Mouse (Mus musculus) megakaryocyte, embryonic 14.5 days (primary cell): ENCODE results near the gene Lonrf3. TPM values are rescaled to one million over a fixed set of nuclear protein-coding genes. Genes with fewer than 3 reads are reported as not detected.

ENCODE experiments used
- H3K27me3 ChIP-seq: replicated peaks from 2 replicates; pipeline ENCODE3; 2012; ENCODE audit warnings: inconsistent platforms
- H3K36me3 ChIP-seq: replicated peaks from 2 replicates; pipeline ENCODE3; 2012; ENCODE audit warnings: low read length, inconsistent platforms, mixed read lengths
- H3K4me1 ChIP-seq: 2 replicates; pipeline ENCODE4 v1.6.1; 2012; ENCODE audit warnings: inconsistent platforms
- H3K4me3 ChIP-seq: replicated peaks from 2 replicates; pipeline ENCODE3; 2012; ENCODE audit warnings: moderate library complexity, mild to moderate bottlenecking, inconsistent platforms
- H3K9me3 ChIP-seq: 2 replicates; pipeline ENCODE4 v1.6.1; 2012; ENCODE audit warnings: inconsistent platforms
- FLI1 ChIP-seq: IDR thresholded peaks from 2 replicates; pipeline ENCODE4 v1.6.1; 2012; ENCODE audit warnings: low read length, inconsistent platforms, mixed read lengths
- GATA1 ChIP-seq: IDR thresholded peaks from 3 replicates; pipeline ENCODE4 v1.6.1; 2012; ENCODE audit warnings: mixed read lengths, low read length, inconsistent platforms, borderline replicate concordance
- polyA plus RNA-seq: library from polyadenylated mRNA; stranded (reverse); fragments of >175 nt; gene quantifications from 2 replicates; pipeline ENCODE4 v1.2.3, GENCODE M21; 2012; ENCODE audit warnings: low replicate concordance; ENCODE audit not compliant: insufficient read depth

The Lonrf3 gene
- polyA plus RNA-seq, result 1.1 TPM in 1 of 2 replicates, not detected in the other

DNA sequence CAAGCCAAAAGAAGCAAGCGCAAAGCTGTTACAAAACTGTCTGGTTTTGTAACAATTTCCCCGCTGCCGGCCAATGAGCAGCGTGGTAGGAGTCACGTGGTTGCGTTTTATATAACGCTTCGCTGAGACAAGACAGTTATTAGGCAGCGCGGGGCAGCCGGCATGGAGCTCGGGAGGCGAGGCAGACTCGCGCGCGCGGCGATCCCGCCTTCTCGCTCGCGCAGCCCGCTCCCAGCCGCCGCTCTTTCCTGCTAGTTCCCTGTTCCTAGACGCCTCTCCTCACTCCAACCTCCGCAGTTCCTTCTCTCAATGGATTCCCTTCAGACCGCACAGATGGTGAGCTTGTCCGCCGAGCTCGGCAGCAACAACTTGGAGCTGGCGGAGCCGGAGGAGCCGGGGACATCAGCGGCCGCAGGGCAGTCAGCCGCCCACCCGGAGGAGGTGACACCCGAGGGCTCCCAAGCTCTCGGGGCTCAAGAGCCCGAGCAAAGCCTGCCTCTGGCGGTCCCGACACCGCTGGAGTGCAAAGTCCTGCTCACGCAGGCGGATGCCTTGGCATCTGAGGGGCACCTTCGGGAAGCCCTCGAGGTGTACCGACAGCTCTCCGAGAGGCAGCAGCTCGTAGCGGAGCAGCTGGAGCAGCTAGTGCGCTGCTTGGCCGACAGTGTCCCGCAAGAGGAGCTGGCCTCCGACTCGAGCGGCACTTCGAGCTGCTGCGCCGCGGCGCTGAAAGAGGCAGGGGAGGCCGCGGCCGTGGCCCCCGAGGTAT lies at the start of gene Lonrf3:
TSS of gene Lonrf3 (plus strand) at position 83 of the 769 bp plus-strand sequence.
- Histone ChIP-seq H3K36me3 (no peaks in the 10 kb centered on the region), H3K27me3 (peaks cover 80% of the 10 kb centered on the region), H3K4me3 (peak within 1 kb of the TSS; percentile 90), H3K9me3 (peaks cover 23% of the 10 kb centered on the region), H3K4me1 (peaks cover 19% of the 10 kb centered on the region)
- no peak for TF ChIP-seq GATA1
- TF ChIP-seq FLI1, result no peak

GRCm38 (mm10) chrX:36278750-36279149 lies 49.4 kb upstream of the Lonrf3 start:
- H3K27me3 ChIP-seq, result peaks cover 10% of the 10 kb centered on the region
- no peak for TF ChIP-seq FLI1
- TF ChIP-seq GATA1, result no peak
- H3K4me3 ChIP-seq, result no peak overlapping the region
- H3K36me3 ChIP-seq, result no peaks in the 10 kb centered on the region
- H3K9me3 ChIP-seq, result no peaks in the 10 kb centered on the region
- H3K4me1 ChIP-seq, result peaks cover 5% of the 10 kb centered on the region; the same call in 1 of the 2 replicates

GRCm38 (mm10) chrX:36311420-36311819 lies 16.7 kb upstream of the Lonrf3 start:
- TF ChIP-seq FLI1 (no peak), GATA1 (no peak)
- Histone ChIP-seq H3K27me3 (peaks cover 12% of the 10 kb centered on the region), H3K36me3 (no peaks in the 10 kb centered on the region), H3K4me1 (no peaks in the 10 kb centered on the region), H3K9me3 (no peaks in the 10 kb centered on the region), H3K4me3 (no peak overlapping the region)

DNA sequence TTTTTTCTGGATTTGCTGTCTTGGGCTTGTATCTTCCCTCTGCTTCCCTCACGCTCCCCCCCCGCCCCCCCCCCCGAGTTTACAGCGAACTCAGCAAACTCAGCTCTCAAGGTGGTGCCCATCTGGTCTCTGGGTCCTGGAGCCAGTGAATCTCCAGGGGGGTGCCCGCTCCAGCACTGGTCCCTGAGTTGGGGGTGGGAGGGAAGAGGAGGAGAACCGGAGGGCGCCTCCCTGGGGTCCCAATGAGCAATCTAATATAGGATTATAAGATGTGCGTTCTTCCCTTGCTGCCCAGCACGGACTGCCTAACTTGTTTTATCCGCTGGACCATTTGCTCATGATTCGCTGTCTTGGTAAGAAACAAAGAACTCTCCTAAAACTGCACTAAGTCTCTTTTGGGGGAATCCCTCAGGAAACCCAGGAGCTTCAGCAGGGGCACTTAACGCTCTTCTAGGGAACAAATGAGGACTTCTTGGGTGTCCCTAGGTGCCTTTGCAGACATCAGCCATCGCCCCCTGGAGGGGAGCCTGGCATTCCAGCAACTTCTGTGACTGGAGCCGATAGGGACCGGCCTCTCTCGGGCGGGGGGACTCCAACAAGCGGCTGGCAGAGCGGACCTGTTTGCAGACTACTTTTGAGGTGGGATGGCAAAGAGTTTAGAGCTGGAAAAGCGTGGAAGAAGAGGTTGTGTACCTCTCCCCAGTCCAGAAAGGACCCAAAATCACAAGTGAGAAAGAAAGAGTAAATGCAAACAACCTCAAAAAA lies 480 bp upstream of the Lonrf3 start:
- TF ChIP-seq FLI1 (no peak), GATA1 (no peak)
- H3K27me3 ChIP-seq, result peaks cover 78% of the 10 kb centered on the region
- peaks cover 19% of the 10 kb centered on the region for H3K4me1 ChIP-seq
- H3K36me3 ChIP-seq, result no peaks in the 10 kb centered on the region
- peaks cover 23% of the 10 kb centered on the region for H3K9me3 ChIP-seq
- peak overlapping the region; percentile 90 for H3K4me3 ChIP-seq

DNA sequence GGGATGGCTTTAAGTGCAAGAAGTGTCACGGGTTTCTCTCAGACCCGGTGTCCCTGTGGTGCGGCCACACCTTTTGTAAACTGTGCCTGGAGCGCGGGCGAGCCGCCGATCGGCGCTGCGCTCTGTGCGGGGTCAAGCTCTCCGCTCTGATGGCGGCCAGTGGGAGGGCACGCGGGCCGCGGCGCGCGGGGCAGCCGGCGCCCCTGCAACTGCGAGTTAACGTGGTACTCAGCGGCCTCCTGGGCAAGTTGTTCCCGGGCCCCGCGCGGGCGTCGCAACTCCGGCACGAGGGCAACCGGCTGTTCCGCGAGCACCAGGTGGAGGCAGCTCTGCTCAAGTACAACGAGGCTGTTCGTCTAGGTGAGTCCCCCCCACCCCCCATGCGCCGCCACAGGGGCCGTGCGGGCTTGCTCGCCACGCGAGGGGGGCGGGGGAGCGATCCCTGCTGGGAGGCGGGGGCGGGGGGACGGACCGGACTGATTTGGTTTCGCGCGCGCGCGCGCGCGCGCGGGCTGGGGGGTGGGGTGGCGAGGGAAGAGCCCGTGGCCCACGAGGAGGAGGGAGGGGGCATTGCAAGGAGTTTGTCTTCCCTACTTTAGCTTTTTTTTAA lies 992 bp downstream of the Lonrf3 start:
- H3K36me3 ChIP-seq, result no peaks in the 10 kb centered on the region
- H3K4me3 ChIP-seq, result peak overlapping the region; percentile 90
- H3K4me1 ChIP-seq, result peaks cover 19% of the 10 kb centered on the region
- peaks cover 23% of the 10 kb centered on the region for H3K9me3 ChIP-seq
- H3K27me3 ChIP-seq, result peaks cover 79% of the 10 kb centered on the region
- TF ChIP-seq FLI1 (no peak), GATA1 (no peak)

GRCm38 (mm10) chrX:36329849-36330411 lies 1.8 kb downstream of the Lonrf3 start:
- TF ChIP-seq GATA1 (no peak), FLI1 (no peak)
- H3K27me3 ChIP-seq, result peaks cover 79% of the 10 kb centered on the region

GRCm38 (mm10) chrX:36352446-36352845 lies 24.3 kb downstream of the Lonrf3 start:
- Histone ChIP-seq H3K4me3 (no peak overlapping the region), H3K36me3 (no peaks in the 10 kb centered on the region), H3K4me1 (no peaks in the 10 kb centered on the region), H3K9me3 (no peaks in the 10 kb centered on the region), H3K27me3 (peaks cover 10% of the 10 kb centered on the region)
- TF ChIP-seq GATA1 (no peak), FLI1 (no peak)

More at GRCm38 (mm10) chrX:36329849-36330411, 1.8 kb downstream of the Lonrf3 start:
- no peaks in the 10 kb centered on the region for H3K36me3 ChIP-seq
- H3K9me3 ChIP-seq, result peaks cover 23% of the 10 kb centered on the region
- H3K4me3 ChIP-seq, result peak overlapping the region; percentile 90
- peaks cover 19% of the 10 kb centered on the region for H3K4me1 ChIP-seq

- TF ChIP-seq FLI1 (no peak), GATA1 (no peak)
- H3K9me3 ChIP-seq, result peaks cover 6% of the 10 kb centered on the region
- peaks cover 3% of the 10 kb centered on the region; the same call in 1 of the 2 replicates for H3K4me1 ChIP-seq
- H3K27me3 ChIP-seq, result peaks cover 13% of the 10 kb centered on the region
- no peaks in the 10 kb centered on the region for H3K36me3 ChIP-seq
- no peak overlapping the region for H3K4me3 ChIP-seq
These were observed 57.2 kb downstream of the Lonrf3 start for GRCm38 (mm10) chrX:36385340-36385739.

DNA sequence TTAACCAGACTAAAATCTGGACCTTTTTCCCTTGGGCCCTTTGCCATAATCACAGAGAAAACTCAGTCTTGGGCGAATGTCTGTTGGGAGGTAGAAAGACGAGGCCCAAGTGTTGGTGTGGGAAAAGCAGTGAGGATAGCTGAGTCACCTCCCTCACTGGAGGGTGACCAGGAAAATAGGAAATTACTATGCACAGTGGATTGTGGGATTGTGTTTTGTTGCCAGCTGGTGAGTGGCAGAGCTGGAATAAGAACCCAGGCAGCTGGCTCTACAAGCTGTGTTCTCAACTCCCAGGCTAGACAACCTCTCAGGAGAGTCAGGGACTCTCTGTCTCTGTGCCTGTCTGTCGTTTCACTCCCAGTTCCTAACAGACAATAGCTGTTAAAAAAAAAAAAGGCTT lies 61.8 kb downstream of the Lonrf3 start:
- H3K9me3 ChIP-seq, result no peaks in the 10 kb centered on the region
- H3K36me3 ChIP-seq, result no peaks in the 10 kb centered on the region
- peaks cover 20% of the 10 kb centered on the region for H3K27me3 ChIP-seq
- H3K4me3 ChIP-seq, result no peak overlapping the region
- peaks cover 7% of the 10 kb centered on the region for H3K4me1 ChIP-seq
- no peak for TF ChIP-seq FLI1

- H3K4me1 ChIP-seq, result peaks cover 7% of the 10 kb centered on the region
- H3K36me3 ChIP-seq, result no peaks in the 10 kb centered on the region
- TF ChIP-seq FLI1 (no peak), GATA1 (no peak)
- H3K27me3 ChIP-seq, result peaks cover 22% of the 10 kb centered on the region
- H3K4me3 ChIP-seq, result no peak overlapping the region
- no peaks in the 10 kb centered on the region for H3K9me3 ChIP-seq
These were observed 62.4 kb downstream of the Lonrf3 start for GRCm38 (mm10) chrX:36390503-36390902.
